Mouse (Mus musculus) megakaryocyte, embryonic 14.5 days (primary cell): ENCODE measurements around the gene Cyp2c37. TPM values are rescaled to one million over a fixed set of nuclear protein-coding genes. Genes with fewer than 3 reads are reported as not detected.
"Not testable (repeated sequence)": the region's sequence is repeated elsewhere in the genome, so short reads cannot be mapped to it uniquely, and the experiment has no call there.

Experiments used
- H3K27me3 ChIP-seq: replicated peaks from 2 replicates; pipeline ENCODE3; 2012; ENCODE audit warnings: inconsistent platforms
- H3K36me3 ChIP-seq: replicated peaks from 2 replicates; pipeline ENCODE3; 2012; ENCODE audit warnings: low read length, inconsistent platforms, mixed read lengths
- H3K4me1 ChIP-seq: 2 replicates; pipeline ENCODE4 v1.6.1; 2012; ENCODE audit warnings: inconsistent platforms
- H3K4me3 ChIP-seq: replicated peaks from 2 replicates; pipeline ENCODE3; 2012; ENCODE audit warnings: moderate library complexity, mild to moderate bottlenecking, inconsistent platforms
- H3K9me3 ChIP-seq: 2 replicates; pipeline ENCODE4 v1.6.1; 2012; ENCODE audit warnings: inconsistent platforms
- FLI1 ChIP-seq: IDR thresholded peaks from 2 replicates; pipeline ENCODE4 v1.6.1; 2012; ENCODE audit warnings: low read length, inconsistent platforms, mixed read lengths
- GATA1 ChIP-seq: IDR thresholded peaks from 3 replicates; pipeline ENCODE4 v1.6.1; 2012; ENCODE audit warnings: mixed read lengths, low read length, inconsistent platforms, borderline replicate concordance
- polyA plus RNA-seq: library from polyadenylated mRNA; stranded (reverse); fragments of >175 nt; gene quantifications from 2 replicates; pipeline ENCODE4 v1.2.3, GENCODE M21; 2012; ENCODE audit warnings: low replicate concordance; ENCODE audit not compliant: insufficient read depth

The Cyp2c37 gene
- polyA plus RNA-seq = not detected in 2 replicates

- not testable (repeated sequence) for H3K4me3 ChIP-seq, H3K9me3 ChIP-seq, H3K36me3 ChIP-seq, H3K4me1 ChIP-seq, H3K27me3 ChIP-seq
Observed at GRCm38 (mm10) chr19:39992140-39992539, at the start of gene Cyp2c37. Cyp2c37 (plus strand) TSS chr19:39992424.

GRCm38 (mm10) chr19:39960861-39961260 is 31.4 kb upstream of the Cyp2c37 start:
- H3K9me3 ChIP-seq, H3K27me3 ChIP-seq, H3K36me3 ChIP-seq, H3K4me1 ChIP-seq, H3K4me3 ChIP-seq: not testable (repeated sequence)

GRCm38 (mm10) chr19:39971096-39971495 is 21.1 kb upstream of the Cyp2c37 start:
- H3K27me3 ChIP-seq, H3K36me3 ChIP-seq, H3K4me1 ChIP-seq, H3K9me3 ChIP-seq, H3K4me3 ChIP-seq: not testable (repeated sequence)

- Histone ChIP-seq H3K4me3 (no peak overlapping the region), H3K9me3 (no peaks in the 10 kb centered on the region), H3K4me1 (no peaks in the 10 kb centered on the region), H3K36me3 (no peaks in the 10 kb centered on the region), H3K27me3 (no peaks in the 10 kb centered on the region)
- TF ChIP-seq GATA1 (no peak), FLI1 (no peak)
Observed at GRCm38 (mm10) chr19:39989471-39989870, 2.8 kb upstream of the Cyp2c37 start.

Other genes with a start within 250 kb of the Cyp2c37 start
- not detected in 2 replicates for gene Cyp2c40, start 179.6 kb upstream of the Cyp2c37 start, polyA plus RNA-seq
- gene Cyp2c69, start 105.6 kb upstream of the Cyp2c37 start, polyA plus RNA-seq = not detected in 2 replicates
- gene Cyp2c54, start 81.4 kb downstream of the Cyp2c37 start, polyA plus RNA-seq = not detected in 2 replicates
- not detected in 2 replicates for gene Cyp2c50, start 97.3 kb downstream of the Cyp2c37 start, polyA plus RNA-seq
- gene Cyp2c70, start 194.9 kb downstream of the Cyp2c37 start, polyA plus RNA-seq = not detected in 2 replicates